Mouse (Mus musculus) heart, postnatal 4 days (tissue): ENCODE data around the gene Nhej1. TPM values are rescaled to one million over a fixed set of nuclear protein-coding genes. Genes with fewer than 3 reads are reported as not detected.

ENCODE experiments used
- DNase-seq: peaks from one replicate; pipeline ENCODE4 v3.0.0; 2021
- total RNA-seq, 2 experiments: library from RNA; stranded (reverse); gene quantifications; 2 replicates each; pipeline ENCODE4 v1.2.3; 2021

Nhej1 gene
- total RNA-seq, 2 experiments from 2014 or later: 2.3 to 3.1 TPM

DNA sequence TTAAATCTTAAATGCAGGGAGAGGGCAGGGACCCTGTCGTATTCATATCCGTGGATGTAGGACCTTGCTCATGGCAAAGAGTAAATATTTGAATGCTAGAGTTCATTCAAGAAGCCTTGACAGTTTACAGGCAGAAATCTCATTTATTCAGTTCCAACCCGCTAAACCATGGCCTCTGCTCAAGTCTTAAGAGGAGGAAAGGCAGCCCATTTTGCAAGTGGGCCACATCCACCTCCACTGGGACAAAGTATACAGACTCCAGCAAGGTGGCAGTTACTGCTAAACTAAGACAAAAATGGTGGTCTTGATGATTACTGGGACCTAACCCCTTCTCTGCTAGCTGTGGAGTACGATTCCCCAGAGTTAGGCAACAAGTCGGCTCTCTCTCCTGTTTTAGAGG, 418 bp upstream of the Nhej1 start:
- no peak for DNase-seq

DNA sequence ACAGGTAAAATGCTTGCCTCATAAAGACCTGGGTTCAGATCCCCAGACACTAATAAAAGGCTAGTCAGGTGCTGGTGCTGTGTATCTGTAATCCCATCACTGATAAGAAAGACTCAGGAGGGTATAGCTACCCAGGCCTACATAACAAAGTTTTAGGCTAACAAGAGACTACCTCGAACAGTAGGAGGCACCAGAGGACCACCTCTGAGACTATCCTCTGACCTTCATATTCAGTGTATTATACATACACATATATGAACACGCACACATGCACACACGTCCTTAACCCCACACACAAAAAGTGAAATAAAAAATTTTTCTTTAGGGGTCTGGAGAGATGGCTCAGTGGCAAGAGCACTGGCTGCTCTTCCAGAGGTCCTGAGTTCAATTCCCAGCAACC, 2.8 kb downstream of the Nhej1 start:
- DNase-seq: no peak

DNA sequence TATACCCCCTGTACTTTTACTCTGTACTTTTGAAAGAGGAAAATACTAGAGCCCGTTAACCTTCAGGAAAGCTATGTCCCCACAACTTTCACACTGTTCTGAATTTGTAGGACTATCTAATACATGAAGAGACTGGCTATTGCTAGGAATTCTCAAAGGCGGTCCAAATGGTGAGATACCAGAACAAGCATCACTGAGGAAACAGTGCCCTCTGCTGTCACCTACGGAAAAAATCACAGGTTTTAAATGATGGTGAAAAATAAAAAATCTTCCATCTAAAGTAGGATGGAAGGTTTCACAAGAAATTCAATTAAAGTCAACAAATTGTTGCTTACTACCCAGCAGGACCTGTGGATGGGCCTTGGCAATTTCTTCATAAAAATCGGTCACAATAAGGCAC, 72.9 kb downstream of the Nhej1 start:
- DNase-seq: peak; percentile 38

DNA sequence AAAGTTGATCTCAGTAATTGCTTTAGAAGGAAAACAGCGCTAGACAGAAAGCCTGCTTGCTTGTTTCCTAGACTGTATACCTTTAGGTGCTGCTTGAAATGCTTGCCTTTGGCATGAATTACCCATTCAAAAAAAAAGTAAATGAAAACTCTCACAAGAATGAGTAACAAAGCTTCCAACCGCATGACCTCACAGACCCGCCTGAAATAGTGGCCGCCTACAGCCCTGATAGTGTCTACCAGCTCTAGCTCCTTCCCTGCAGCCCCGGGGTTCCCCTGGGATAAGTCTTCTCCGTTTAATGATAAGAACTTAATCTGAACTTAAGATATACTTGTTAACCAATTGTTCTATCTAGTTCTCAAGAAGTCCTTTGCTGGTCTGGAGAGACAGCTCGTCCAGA, 73.6 kb downstream of the Nhej1 start:
- DNase-seq: no peak

DNA sequence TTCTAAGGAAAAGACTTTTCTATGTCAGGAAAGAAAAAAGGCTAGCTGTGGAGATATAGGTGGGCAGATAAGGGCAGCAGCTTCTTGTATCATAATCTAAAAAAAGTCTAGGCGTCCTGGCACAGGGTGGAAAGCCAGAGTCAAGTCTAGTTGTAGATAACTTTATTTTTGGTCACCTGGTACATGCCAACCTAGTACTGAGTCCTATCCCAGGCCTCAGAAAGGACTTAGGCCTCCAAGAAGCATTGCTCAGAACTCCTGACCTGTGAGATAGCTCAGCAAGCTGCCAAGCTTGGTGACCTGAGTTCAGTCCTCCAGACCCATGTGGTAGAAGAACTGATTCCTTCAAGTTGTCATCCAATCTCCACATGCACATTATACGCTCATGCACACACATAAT, 76.4 kb downstream of the Nhej1 start:
- no peak for DNase-seq

DNA sequence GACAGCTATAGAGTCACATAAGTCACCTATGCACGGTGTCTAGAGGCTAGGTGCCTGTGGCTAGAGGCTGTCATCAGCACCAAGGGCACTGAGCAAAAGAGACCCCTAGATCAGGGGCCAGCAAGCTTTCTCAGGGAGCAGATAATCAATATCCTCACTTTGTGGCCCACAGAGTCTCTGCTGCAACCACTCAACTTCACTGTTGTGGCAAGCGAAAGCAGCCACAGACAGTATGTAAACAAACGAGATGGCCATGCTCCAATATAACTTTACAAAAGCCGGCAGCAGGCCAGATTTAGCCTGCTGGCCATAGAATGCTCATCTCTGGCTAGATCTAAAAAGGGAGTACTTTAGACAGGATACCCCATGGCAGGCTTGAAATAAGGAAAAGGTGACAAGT, 77.0 kb downstream of the Nhej1 start:
- DNase-seq: no peak

DNA sequence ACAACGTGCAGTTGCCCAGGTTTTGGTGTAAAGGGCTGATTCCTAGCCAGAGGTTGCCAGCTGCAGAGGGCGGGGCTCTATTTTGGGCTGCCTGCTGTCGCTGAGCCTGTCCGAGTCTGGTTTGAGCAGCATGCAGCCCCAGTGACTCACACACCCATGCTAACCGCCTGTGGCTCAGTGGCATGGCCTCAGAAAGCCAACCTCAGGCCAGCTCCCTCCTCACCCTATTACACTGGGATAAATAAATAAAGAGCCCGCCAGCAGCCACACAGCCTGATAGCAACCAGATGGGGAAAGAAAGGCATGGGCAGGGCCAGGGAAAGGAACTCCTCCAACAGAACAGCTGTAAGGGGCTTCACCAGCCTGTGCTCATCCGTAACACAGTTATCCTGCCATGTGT, 84.6 kb downstream of the Nhej1 start:
- no peak for DNase-seq

DNA sequence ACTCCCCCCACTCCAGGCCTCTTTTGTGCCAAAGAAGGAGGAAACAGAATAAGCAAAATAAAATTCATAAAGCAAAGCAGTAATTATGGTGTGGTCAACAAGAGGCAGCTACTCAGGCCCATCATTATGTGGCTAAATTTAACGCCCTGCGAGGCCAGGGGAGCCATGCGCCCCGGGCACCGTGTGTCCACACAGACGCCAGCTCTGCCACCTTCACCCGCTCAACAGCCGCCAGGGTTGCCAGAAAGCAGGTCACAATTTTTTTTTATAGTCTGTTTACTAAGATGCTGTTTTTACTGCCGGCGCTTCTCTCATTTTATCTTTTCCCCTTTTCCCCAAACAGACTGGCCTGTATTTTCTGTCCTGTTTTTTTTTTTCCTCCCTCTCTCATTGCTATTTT, 93.0 kb downstream of the Nhej1 start:
- DNase-seq: no peak

DNA sequence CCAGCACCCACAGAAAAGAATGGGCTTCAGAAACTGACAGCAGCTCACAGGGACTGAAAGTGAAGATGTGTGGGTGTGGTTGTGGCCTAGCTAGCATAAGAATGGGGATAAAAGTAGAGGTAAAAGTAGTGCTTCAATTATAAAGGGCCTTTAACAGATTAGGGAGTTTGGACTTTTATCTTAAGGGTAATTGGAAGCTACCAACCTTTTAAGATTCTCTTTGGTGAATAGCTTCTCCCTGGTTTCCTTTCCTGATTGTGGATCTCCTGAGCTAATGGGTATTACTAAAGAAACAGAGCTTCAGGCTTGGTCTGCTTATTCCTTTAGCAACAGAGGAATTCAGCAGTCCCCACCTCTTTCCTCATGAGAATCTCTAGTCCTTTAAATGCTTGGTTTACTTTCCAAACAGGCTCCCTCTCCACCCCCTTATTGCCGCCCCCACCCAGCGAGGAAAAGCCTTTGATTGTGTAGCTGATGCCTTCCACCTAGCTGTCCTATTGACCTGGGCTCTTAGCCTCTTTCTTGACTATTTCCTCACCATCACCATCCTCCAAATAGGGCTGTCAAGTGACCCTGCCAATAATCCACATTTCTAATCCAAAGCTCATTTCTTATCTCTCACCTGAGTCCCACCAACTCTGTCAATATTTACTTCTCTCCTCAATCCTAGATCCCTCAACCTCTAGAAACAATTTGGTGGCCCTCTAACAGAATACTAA, 97.8 kb downstream of the Nhej1 start:
- no peak for DNase-seq

DNA sequence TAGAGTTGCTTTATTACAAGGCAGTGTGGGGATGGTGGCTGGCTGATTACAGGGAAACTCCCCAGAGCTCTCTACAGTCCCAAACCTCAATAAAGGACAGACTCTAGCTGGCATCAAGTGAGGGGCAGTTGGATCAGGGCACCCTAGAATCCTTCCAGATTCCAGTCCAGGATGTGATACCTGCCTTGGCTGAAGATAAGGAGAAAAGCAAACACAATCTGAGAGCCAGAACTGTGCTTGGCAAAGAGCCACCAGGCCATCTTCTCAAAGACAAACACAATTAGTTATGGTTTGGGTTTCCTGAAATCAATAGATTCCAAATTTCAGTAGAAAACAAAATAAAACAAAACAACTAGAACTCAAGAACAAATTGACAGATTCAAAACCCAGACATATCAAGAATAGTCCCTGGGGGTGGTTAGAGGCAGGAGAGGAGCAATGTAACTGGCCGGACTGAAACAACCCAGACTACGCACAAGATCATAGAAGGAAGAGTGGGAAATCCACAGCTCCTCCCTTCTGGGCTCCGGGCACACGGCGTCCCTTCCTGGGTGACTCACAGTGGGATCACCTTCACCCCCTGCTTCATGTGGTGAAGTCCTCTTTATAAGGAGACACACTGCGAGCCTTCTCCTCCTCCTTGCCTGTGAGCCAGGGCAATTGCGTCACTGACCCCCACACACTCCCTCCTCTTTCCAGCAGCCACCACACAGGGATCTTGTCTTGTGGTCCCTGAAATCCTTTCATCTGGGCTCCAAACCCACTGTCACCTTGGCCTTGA, 100.4 kb downstream of the Nhej1 start:
- no peak for DNase-seq

DNA sequence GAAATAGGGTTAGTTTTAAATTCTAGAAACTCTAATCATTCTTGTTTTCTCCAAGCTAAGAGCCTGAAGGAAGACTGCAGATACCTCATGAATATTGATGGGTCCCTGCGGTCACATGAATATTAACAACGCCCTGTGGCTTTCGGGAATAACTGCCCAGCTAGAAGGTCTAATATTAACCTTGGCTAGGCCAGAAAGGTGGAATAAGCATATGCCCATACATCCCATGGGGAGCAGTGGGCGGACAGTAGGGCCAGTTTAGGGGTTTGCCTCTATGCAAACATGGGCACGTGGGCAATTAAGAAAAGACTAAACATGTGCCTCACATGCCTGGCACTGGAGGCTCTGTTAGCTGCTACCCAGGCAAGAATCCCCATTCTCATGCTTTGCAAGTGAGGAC, 102.8 kb downstream of the Nhej1 start:
- no peak for DNase-seq

DNA sequence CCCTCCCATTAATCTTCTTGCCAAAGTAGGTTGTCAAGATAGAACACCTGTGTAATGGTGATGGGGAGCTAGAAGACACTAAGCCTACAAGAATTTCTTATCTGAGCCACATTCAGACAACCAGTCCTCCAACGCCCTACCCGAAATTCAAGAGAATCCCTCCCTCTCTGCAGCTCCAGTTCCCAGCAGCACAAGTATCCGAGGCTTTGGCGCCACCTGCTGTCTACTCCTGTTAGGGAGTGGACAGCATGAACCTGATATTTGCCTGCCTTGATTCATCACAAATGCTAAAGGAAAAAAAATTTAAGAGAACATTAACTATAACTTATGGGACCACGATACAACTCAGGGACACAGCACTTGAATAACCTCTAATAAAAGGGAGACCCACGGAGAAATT, 108.2 kb downstream of the Nhej1 start:
- DNase-seq: peak; percentile 91

DNA sequence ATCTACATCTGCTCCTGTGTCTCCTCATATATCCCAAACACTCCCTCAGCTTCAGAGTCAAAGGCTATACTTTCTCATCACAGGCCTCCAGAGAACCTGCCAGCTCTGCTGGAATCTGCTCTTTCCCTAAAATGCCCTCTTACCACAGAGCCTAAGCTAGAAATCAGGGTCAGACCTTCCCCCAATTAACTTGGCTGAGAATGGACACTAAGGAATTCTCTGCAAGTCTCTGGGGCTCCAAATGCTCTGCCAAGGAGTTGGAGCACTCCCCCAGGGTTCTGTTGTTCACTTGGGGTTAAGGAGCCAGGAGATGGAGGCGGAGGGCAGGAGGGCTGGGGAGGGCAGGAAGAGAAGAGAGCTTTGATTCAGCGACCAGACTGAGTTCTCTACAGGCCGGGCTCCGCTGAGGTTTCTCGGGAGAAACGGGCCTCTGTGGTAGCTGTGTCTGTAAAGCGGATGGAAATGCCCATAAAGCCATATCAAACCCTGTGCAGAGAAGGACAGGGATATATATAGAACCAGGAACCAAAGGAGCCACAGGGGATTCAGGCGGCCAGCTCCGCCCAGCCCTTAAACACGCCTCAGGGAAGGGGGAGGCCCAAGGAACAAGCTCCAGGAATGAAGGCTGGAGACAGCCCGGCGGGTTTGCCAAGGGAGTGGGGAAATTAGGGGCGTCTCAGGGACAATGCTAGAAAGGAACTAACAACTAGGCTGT, 109.3 kb downstream of the Nhej1 start:
- peak; percentile 27 for DNase-seq

DNA sequence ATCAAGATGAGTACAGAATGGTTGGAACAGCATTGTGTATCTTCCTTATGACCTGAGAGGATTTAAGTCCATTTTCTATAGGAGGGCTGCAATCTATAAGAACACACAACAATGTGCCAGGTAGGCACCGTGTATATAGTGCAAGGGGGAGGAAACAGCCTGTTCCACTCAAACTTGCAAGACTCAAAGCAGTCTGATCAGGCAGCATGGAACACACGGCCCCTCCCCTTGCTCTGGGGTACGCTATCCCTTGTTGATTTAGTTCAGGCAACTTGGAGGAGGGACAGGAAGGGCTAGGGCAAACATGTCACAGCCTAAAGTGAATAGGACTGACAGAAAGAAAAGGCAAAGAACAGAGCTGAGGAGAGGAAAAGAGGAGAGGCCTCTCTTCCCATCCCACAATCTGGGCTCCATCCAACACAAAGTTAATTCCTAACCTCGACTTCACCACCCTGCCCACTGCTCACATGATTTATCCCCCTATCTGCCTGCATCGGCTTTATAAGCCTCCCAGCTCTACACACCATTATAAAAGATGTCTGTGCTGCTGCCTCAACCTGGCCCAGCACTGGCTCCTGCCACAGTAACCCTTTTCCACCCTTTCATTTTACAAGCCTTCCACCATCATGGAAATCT, 110.7 kb downstream of the Nhej1 start:
- DNase-seq: no peak

DNA sequence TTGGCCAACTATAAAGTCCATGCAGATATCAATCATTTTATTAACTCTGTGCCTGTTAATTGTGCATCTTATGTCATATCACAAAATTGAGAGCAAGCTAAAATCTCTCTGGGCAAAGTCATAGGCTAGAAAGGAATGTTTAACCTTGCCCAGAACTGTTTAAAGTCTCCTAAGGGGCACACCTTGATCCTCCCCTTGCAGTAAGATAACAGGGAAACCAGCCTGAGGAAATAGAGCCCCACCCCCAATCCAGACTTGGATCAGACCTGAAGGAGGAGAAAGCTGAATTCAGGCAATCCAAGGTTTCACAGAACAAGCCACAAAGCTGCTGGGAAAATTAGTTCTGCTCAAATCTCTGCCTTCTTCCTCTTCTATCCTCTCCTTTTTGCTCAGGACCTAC, 114.2 kb downstream of the Nhej1 start:
- DNase-seq: no peak

DNA sequence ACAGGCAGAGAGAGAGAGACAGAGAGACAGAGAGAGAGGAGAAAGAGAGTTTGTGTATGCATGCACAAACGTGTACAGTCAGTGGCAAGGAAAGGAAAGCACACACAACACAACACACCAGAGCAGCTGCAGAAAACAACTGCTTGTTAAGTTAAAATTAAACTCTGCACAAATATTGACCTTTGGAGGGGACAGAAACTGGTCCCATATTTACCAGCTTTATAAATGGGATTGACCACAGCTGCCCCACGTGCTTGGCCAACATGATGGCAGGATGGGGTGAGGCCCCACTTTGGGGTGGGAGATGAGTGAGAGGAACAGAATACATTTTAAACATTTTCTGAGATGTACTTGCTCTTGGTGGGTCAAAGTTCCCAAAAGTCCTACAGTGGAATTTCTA, 114.8 kb downstream of the Nhej1 start:
- DNase-seq: no peak

DNA sequence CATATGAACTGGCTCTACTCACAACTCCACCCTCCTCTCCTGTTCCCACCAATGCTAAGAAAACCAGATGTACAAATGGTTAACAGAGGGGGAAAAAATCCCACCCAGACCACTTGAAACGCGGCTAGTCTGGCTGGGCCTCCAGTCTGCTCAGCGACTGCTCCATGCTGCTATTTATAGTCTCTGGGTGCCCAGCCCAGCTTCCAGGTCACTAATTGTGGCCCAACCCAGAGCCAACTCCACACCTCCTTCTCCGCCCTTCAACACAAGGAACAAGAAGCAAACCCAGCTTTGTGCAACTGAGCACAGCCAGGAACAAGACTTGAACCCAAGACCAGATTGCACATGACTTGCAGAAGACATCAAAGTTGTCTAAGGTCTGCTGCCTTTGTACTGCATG, 119.0 kb downstream of the Nhej1 start:
- DNase-seq: peak; percentile 23

DNA sequence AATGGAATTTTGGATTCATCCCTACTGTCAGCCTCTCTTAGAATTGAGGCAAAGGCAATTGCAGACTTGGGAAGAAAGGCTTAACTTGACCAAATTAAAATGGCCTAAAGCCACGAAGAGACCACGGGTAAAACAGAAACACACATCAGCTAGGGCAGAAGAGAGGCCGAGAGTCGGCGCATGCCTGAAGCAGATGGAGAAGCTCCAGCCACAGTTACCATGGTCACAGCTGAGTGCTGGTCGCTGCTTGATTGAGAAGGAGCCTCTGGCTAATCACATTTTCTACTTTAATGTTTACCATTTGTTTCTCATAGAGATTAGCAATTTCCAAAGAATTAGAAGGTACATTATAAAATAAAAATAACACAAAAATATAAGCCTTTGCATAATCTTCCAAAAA, 123.8 kb downstream of the Nhej1 start:
- DNase-seq: no peak

DNA sequence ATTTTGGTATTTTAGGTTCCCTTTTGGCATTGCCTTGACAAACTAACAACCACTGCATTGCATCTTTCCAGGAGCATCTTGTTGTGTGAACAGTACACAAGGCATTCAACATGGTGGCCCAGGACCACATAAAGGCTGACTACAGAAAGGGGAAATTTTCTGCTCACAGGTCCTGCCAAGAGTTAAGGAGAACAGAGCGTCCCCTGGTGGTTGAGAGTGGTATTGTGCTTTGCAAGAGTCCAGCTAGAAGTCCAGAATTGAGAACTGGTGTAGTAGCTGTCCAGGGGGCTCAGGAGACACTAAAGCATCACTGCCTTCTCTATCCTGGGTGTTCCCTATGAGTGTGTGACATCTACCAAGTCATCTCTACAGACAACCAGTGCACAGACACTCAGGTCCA, 124.5 kb downstream of the Nhej1 start:
- DNase-seq: peak; percentile 49

DNA sequence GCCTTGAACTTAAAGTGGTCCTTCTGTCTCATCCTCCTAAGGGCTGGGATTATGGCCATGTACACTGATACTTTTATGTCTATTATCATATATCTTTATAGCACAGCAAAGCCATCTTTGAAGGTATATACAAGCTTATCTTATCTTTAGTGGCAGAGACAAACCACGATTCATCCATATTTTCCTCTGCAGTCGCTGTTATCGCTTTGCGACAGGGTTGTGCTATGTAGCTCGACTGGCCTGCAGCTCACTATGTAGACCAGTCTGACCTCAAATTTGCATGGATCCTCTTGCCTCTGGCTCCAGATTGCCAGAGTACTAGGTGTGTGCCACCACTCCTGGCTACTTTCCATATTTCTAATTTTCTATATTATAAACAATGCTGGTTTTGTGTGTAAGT, 125.8 kb downstream of the Nhej1 start:
- DNase-seq: no peak

DNA sequence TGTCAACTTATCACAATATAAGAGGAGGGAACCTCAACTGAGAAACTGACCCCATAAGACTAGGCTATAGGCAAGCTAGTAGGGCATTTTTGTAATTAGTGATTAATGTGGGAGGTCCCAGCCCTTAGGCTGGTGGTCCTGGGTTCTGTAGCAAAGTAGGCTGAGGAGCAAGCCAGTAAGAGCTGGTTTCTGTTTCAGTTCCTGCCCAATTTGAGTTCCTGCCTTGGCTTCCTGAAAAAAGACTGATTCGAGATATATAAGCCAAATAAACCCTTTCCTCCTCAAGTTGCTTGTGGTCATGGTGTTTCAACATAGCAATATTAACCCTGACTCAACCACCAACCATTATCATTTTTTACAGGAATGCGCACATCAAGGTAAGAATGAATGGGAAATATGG, 127.8 kb downstream of the Nhej1 start:
- no peak for DNase-seq

DNA sequence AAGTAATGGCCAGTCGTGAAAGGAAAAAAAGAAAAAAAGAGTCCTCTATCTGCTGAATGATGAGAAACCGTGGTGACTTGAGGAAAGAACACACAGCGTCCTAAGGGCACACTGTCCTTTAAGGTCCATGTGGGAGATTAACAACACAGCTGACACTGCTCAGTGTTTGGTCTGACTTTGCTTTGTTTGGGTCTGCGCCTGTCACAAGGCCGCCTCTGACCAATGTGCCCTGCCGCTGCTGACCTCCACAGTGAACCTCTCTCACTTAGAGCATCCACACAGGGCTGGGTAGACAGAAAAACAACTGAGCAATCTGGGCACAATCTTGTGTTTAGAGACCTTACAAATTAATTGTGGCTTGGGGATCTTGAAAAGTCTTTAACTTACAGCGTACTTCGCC, 148.0 kb downstream of the Nhej1 start:
- no peak for DNase-seq

DNA sequence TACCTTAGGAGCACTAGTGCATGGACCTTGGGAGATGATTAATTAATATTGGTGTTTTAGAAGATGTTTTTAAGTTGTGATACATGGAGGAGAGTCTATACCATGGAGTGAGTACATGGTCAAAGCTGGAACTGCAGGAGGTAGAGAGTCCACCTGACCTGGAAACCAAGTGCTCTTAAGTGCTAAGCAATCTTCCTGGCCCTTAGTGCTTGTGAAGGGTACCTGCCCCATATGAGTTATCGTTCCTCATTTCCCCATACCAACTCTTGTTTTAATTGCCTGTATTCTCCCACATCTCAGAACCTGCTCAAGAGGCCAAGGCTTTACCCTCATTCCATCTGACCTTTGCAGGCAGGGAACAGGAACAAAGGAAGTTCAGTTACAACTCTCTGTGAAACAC, 149.1 kb downstream of the Nhej1 start:
- no peak for DNase-seq
